Mouse (Mus musculus) testis, adult 2 months (tissue): Measurements from ENCODE around the gene Pcdh10.

Experiments used
- CTCF ChIP-seq: fragments of 200-500 bp; IDR thresholded peaks from 2 replicates; pipeline ENCODE4 v1.5.1; 2012; ENCODE audit warnings: low read depth, mild to moderate bottlenecking, inconsistent platforms, low read length, moderate library complexity; ENCODE audit not compliant: control insufficient read depth, insufficient read depth, insufficient replicate concordance
- POLR2A ChIP-seq: fragments of 200-500 bp; IDR thresholded peaks from 2 replicates; pipeline ENCODE4 v1.6.1; 2012; ENCODE audit warnings: low read depth, mild to moderate bottlenecking, inconsistent platforms, low read length, moderate library complexity; ENCODE audit not compliant: control insufficient read depth

DNA sequence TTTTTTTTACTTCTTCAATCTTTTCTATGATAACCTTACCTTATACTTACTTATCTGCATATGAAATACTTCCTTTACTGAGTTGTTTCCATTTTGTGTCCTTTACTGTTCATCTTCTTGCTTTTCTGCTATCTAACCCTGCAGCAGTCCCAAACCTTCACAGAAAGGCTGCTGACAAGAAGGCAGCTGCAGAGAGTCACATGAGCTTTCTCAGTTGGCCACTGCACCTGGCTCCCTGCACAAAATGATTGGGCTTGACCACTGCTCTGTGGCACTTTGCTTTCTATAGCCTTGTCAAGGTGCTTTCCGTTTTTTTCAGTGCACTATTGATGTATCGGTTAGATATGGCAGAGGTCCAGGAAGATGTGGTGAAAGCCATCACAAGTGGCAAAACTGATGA, 8.3 kb downstream of the Pcdh10 start:
- TF ChIP-seq CTCF (no peak), POLR2A (no peak)
